Mouse (Mus musculus): ENCODE measurements at regions not wholly inside any gene's neighbourhood (a gene's known extent, or its start where the extent isn't known, plus 50 kb on each side); places are given as distances from the start of the nearest gene placed in this dataset.
"Not testable (repeated sequence)": the region's sequence is repeated elsewhere in the genome, so short reads cannot be mapped to it uniquely, and the experiment has no call there.

- ATAC-seq (ENCODE audit: low FRiP score, low read depth); H3K4me1 ChIP-seq (replicated peaks); H3K36me3 ChIP-seq; H3K9ac ChIP-seq; H3K4me3 ChIP-seq; H3K27me3 ChIP-seq; H3K4me2 ChIP-seq; H3K27ac ChIP-seq (replicated peaks); H3K9me3 ChIP-seq: not testable (repeated sequence)
- WGBS, result 73% methylated on average over 7 of the region's 7 CpGs
Observed at GRCm38 (mm10) chr5:26754129-26754528, 62.9 kb upstream of the Dpp6 start.
